Mouse (Mus musculus): ENCODE results near the gene Neto2.

- TF ChIP-seq CTCF (IDR thresholded peaks at IDR 0.05; ENCODE audit: extremely low read depth, insufficient read depth, low read length): no peak
- no peak for TF ChIP-seq POLR2A (IDR thresholded peaks at IDR 0.05; ENCODE audit: extremely low read depth, insufficient read depth, low read length)
Measured at GRCm38 (mm10) chr8:85651201-85651600, 49.5 kb downstream of the Neto2 start.
